Mouse (Mus musculus): Measurements from ENCODE around the gene Rhbdf2.

- no peak for TF ChIP-seq POLR2A (IDR thresholded peaks at IDR 0.05; ENCODE audit: extremely low read depth, insufficient read depth, low read length)
- no peak for TF ChIP-seq CTCF (IDR thresholded peaks at IDR 0.05; ENCODE audit: low read depth, low read length)
Measured at GRCm38 (mm10) chr11:116665289-116665688, 38.5 kb upstream of the Rhbdf2 start.

All from liver, adult 2 months (tissue).